Mouse (Mus musculus) heart, embryonic 12.5 days (tissue): Measurements from ENCODE around the gene 4930558K02Rik. TPM values are rescaled to one million over a fixed set of nuclear protein-coding genes. Genes with fewer than 3 reads are reported as not detected.

Source experiments
- ATAC-seq: fragments of 200-750 bp; cut with Nextera tagmentation; 2 replicates; pipeline ENCODE4 v1.8.0; 2017; ENCODE audit warnings: moderate TSS enrichment, moderate library complexity; ENCODE audit not compliant: insufficient number of reproducible peaks, low FRiP score
- H3K27ac ChIP-seq: fragments of 300-500 bp; sonication (generic); 2 replicates; pipeline ENCODE4 v1.5.1; 2016; ENCODE audit warnings: mild to moderate bottlenecking, moderate library complexity; ENCODE audit not compliant: poor library complexity, severe bottlenecking
- H3K27me3 ChIP-seq: fragments of 300-500 bp; sonication (generic); replicated peaks from 2 replicates; pipeline ENCODE4 v1.6.1; 2016; ENCODE audit warnings: mild to moderate bottlenecking, moderate library complexity
- H3K36me3 ChIP-seq: fragments of 300-500 bp; sonication (generic); 2 replicates; pipeline ENCODE4 v1.6.1; 2016; ENCODE audit warnings: mild to moderate bottlenecking, moderate library complexity
- H3K4me1 ChIP-seq: fragments of 300-500 bp; sonication (generic); replicated peaks from 2 replicates; pipeline ENCODE4 v1.6.1; 2016; ENCODE audit warnings: mild to moderate bottlenecking
- H3K4me2 ChIP-seq: fragments of 300-500 bp; sonication (generic); 2 replicates; pipeline ENCODE4 v1.6.1; 2016; ENCODE audit warnings: mild to moderate bottlenecking, moderate library complexity
- H3K4me3 ChIP-seq: fragments of 300-500 bp; sonication (generic); 2 replicates; pipeline ENCODE4 v1.5.1; 2016; ENCODE audit warnings: mild to moderate bottlenecking
- H3K9ac ChIP-seq: fragments of 300-500 bp; sonication (generic); 2 replicates; pipeline ENCODE4 v1.6.1; 2016; ENCODE audit warnings: mild to moderate bottlenecking, moderate library complexity
- H3K9me3 ChIP-seq: fragments of 300-500 bp; sonication (generic); replicated peaks from 2 replicates; pipeline ENCODE4 v1.6.1; 2016; ENCODE audit warnings: mild to moderate bottlenecking, moderate library complexity
- WGBS: fragments of 180-500 bp; shearing (Covaris S2); methylation state at CpG from one replicate; pipeline ENCODE4 v1.1.7; 2016; 5-methylcytosine and 5-hydroxymethylcytosine counted together
- polyA plus RNA-seq: library from polyadenylated mRNA; unstranded; fragments of >200 nt; fragmentation: Nextera tagmentation; extraction: Ambion mirVana; gene quantifications from 2 replicates; pipeline ENCODE4 v1.2.1, GENCODE M21; 2016

Gene 4930558K02Rik
- polyA plus RNA-seq, 1 experiment from 2014 or later = not detected

- WGBS = 35% methylated on average over 7 of the region's 7 CpGs
- Histone ChIP-seq H3K36me3 (no peaks in the 10 kb centered on the region), H3K9ac (no peak overlapping the region), H3K27me3 (no peaks in the 10 kb centered on the region), H3K4me2 (no peak overlapping the region), H3K4me3 (no peak overlapping the region), H3K27ac (no peak overlapping the region), H3K4me1 (peaks cover 16% of the 10 kb centered on the region), H3K9me3 (no peaks in the 10 kb centered on the region)
- ATAC-seq = no peak
Observed at GRCm38 (mm10) chr1:161913648-161913984, 65.8 kb downstream of the 4930558K02Rik start.

DNA sequence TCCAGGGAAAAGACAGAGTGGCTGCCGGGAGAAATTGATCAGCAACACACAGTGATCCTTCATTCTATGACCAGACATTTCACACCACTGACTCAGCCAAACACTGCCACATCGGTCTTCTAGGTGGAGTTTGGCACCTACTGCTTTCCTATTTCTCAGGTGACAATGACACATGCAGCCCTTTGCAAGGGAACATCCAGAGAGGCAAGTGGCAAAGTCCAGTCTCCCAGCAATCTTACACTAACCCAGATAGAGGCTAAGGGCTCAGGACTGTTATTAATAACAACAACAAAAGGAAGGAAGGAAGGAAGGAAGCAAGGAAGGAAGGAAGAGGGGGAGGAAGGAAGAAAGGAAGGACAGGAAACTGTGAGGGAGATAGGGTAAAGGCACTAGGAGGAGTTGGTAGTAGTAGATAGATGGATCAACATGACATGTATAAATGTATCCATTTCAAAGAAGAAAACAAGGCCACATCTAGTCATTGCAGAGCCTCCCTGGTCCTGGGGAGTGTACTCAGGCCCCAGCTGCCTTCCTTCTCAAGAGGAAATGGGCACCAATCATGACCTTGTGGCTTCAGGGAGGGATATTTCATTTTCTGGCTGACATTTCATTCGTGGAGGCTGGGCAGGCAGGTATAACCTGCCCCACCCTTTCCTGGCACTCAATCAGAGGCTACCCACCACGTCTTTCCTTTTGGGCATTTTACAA lies 66.3 kb downstream of the 4930558K02Rik start:
- no peak overlapping the region for H3K9ac ChIP-seq
- no peaks in the 10 kb centered on the region for H3K36me3 ChIP-seq
- WGBS = 51% methylated on average over 4 of the region's 4 CpGs
- no peak overlapping the region for H3K4me3 ChIP-seq
- H3K9me3 ChIP-seq = no peaks in the 10 kb centered on the region
- H3K27ac ChIP-seq = no peak overlapping the region
- H3K4me1 ChIP-seq = peaks cover 16% of the 10 kb centered on the region
- ATAC-seq = no peak
- H3K27me3 ChIP-seq = no peaks in the 10 kb centered on the region
- no peak overlapping the region for H3K4me2 ChIP-seq

- no peak overlapping the region for H3K4me2 ChIP-seq
- no peaks in the 10 kb centered on the region for H3K9me3 ChIP-seq
- no peak overlapping the region for H3K4me3 ChIP-seq
- no peaks in the 10 kb centered on the region for H3K27me3 ChIP-seq
- ATAC-seq = no peak
- H3K4me1 ChIP-seq = peaks cover 17% of the 10 kb centered on the region
- no peaks in the 10 kb centered on the region for H3K36me3 ChIP-seq
- WGBS = 86% methylated on average over 8 of the region's 8 CpGs
- no peak overlapping the region for H3K27ac ChIP-seq
- no peak overlapping the region for H3K9ac ChIP-seq
Observed at GRCm38 (mm10) chr1:161909074-161909473, 70.4 kb downstream of the 4930558K02Rik start.

DNA sequence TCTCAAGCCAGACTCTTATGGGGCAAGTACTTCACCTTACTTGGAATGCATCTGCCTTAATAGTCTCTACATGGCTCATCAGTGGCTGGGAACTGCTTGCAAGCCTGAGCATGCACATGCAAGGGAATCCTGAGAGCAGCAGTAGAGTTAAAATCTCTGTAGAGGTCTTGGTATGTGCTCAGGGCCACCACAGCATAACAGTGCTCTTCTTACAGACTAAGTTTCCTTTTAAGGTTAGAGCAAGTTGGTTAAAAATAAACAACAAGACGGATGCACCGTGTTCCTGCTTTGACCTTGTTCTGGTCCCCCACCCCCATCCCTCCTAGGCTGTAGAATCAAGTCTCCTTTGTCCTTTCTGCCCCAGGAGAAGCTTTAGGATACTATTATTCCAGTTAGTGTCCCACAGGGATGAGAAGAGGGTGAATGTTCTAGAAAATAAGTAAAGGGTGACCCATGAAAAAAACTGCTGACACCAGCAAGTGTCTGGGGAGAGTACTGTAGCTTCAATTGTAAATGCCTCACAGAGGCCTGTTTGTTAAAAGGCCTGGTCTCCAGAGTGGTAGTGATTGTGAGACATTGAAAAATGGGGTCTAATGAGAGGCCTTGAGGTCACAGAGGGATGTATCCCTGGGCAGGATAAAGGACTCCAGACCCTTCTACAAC lies 71.5 kb downstream of the 4930558K02Rik start:
- no peak overlapping the region for H3K9ac ChIP-seq
- no peaks in the 10 kb centered on the region for H3K36me3 ChIP-seq
- no peak overlapping the region for H3K4me2 ChIP-seq
- ATAC-seq = no peak
- H3K27ac ChIP-seq = peak overlapping the region; percentile 20; the same call in 1 of the 2 replicates
- no peak overlapping the region for H3K4me3 ChIP-seq
- WGBS = 5% methylated on average over 2 of the region's 2 CpGs
- H3K4me1 ChIP-seq = peaks cover 8% of the 10 kb centered on the region; the same call in 1 of the 2 replicates
- no peaks in the 10 kb centered on the region for H3K27me3 ChIP-seq
- no peaks in the 10 kb centered on the region for H3K9me3 ChIP-seq

GRCm38 (mm10) chr1:161907111-161907510 lies 72.3 kb downstream of the 4930558K02Rik start:
- Histone ChIP-seq H3K27ac (no peak overlapping the region), H3K9me3 (no peaks in the 10 kb centered on the region), H3K9ac (no peak overlapping the region), H3K4me3 (no peak overlapping the region), H3K4me2 (no peak overlapping the region), H3K4me1 (peaks cover 7% of the 10 kb centered on the region; the same call in 1 of the 2 replicates), H3K36me3 (no peaks in the 10 kb centered on the region), H3K27me3 (no peaks in the 10 kb centered on the region)
- no peak for ATAC-seq
- 85% methylated on average over 4 of the region's 4 CpGs for WGBS

DNA sequence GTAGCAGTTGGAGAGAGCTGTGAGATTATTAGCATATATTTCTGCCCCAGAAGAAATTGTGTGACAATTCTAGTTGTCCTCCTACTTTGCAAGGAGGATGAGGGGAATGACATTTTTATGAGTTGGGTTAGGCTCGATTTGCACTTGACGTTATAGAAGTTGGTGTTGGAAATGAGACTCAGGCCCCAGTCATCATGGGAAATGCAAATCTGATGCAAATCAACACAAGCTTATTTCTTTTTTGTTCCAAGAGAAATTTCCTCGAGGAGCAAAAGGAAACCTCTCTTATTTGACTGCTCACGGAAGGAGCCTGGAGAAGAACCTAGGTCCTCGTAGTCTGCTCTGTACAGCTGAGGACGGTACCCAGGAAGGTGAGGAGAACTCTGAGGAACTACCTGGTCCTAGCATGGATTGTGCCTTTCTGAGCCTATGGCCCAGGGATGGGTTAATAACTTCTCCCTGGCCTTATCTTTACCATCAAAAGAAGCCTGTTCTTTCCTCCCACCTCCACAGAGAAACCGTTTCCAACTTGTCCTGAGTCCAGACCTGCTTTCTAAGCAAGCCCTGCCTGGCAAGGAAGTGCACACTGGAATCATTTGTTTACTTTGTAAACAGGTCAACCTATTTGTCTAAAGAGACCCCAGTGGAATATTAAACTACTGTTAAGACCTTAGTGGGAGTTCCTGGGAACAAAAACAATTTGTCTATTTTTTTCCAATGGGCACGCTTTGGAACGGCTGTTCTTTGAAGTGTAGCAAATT lies 76.6 kb downstream of the 4930558K02Rik start:
- H3K4me3 ChIP-seq = no peak overlapping the region
- no peaks in the 10 kb centered on the region for H3K9me3 ChIP-seq
- no peaks in the 10 kb centered on the region for H3K27me3 ChIP-seq
- H3K9ac ChIP-seq = no peak overlapping the region
- peaks cover 3% of the 10 kb centered on the region; the same call in 1 of the 2 replicates for H3K4me1 ChIP-seq
- 68% methylated on average over 9 of the region's 9 CpGs for WGBS
- no peak overlapping the region for H3K27ac ChIP-seq
- no peaks in the 10 kb centered on the region for H3K36me3 ChIP-seq
- ATAC-seq = no peak
- H3K4me2 ChIP-seq = no peak overlapping the region

- WGBS = 60% methylated on average over 2 of the region's 2 CpGs
- H3K4me1 ChIP-seq = peaks cover 3% of the 10 kb centered on the region; the same call in 1 of the 2 replicates
- no peaks in the 10 kb centered on the region for H3K36me3 ChIP-seq
- ATAC-seq = no peak
- H3K4me3 ChIP-seq = no peak overlapping the region
- H3K9ac ChIP-seq = no peak overlapping the region
- no peak overlapping the region for H3K4me2 ChIP-seq
- H3K27me3 ChIP-seq = no peaks in the 10 kb centered on the region
- H3K27ac ChIP-seq = no peak overlapping the region
- no peaks in the 10 kb centered on the region for H3K9me3 ChIP-seq
Observed at GRCm38 (mm10) chr1:161900129-161900528, 79.3 kb downstream of the 4930558K02Rik start.

DNA sequence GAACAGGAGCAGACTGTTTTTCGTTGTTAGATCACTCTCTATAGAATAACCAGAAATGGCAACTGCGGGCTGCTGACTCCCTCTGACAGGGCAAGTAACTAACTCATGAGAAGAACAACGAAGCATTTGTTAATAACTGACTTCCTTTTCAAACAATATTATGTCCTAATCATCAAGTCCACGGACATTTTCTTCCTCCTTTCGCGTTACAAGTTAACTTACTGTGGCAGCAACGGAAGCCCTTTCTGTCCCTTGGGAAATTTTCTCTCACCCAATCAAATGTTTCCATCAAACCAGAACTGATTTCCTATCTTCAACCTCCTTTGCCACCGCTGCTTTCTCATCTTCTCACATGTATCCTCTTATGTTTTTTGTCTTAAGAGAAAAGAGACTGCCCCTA lies 82.2 kb downstream of the 4930558K02Rik start:
- no peak overlapping the region for H3K9ac ChIP-seq
- H3K27ac ChIP-seq = no peak overlapping the region
- no peaks in the 10 kb centered on the region for H3K27me3 ChIP-seq
- no peak overlapping the region for H3K4me2 ChIP-seq
- ATAC-seq = no peak
- H3K4me1 ChIP-seq = peaks cover 19% of the 10 kb centered on the region
- no peaks in the 10 kb centered on the region for H3K9me3 ChIP-seq
- WGBS = 77% methylated on average over 8 of the region's 8 CpGs
- H3K36me3 ChIP-seq = no peaks in the 10 kb centered on the region
- no peak overlapping the region for H3K4me3 ChIP-seq

GRCm38 (mm10) chr1:161896130-161896529 lies 83.3 kb downstream of the 4930558K02Rik start:
- H3K9me3 ChIP-seq = no peaks in the 10 kb centered on the region
- H3K27ac ChIP-seq = no peak overlapping the region
- peaks cover 19% of the 10 kb centered on the region for H3K4me1 ChIP-seq
- peak; percentile 41; the same call in 1 of the 2 replicates for ATAC-seq
- H3K27me3 ChIP-seq = no peaks in the 10 kb centered on the region
- no peak overlapping the region for H3K4me3 ChIP-seq
- H3K4me2 ChIP-seq = no peak overlapping the region
- H3K9ac ChIP-seq = no peak overlapping the region
- 61% methylated on average over 10 of the region's 10 CpGs for WGBS
- H3K36me3 ChIP-seq = no peaks in the 10 kb centered on the region

GRCm38 (mm10) chr1:161895014-161895413 lies 84.4 kb downstream of the 4930558K02Rik start:
- H3K4me2 ChIP-seq = no peak overlapping the region
- WGBS = 91% methylated on average over 3 of the region's 3 CpGs
- no peak for ATAC-seq
- no peak overlapping the region for H3K4me3 ChIP-seq
- H3K9me3 ChIP-seq = no peaks in the 10 kb centered on the region
- no peaks in the 10 kb centered on the region for H3K36me3 ChIP-seq
- no peaks in the 10 kb centered on the region for H3K27me3 ChIP-seq
- no peak overlapping the region for H3K9ac ChIP-seq
- H3K27ac ChIP-seq = peak overlapping the region; percentile 5; the same call in 1 of the 2 replicates
- peaks cover 19% of the 10 kb centered on the region for H3K4me1 ChIP-seq

- Histone ChIP-seq H3K9ac (no peak overlapping the region), H3K36me3 (no peaks in the 10 kb centered on the region), H3K4me3 (no peak overlapping the region), H3K9me3 (no peaks in the 10 kb centered on the region), H3K27me3 (no peaks in the 10 kb centered on the region), H3K27ac (peak overlapping the region; percentile 60; the same call in 1 of the 2 replicates), H3K4me2 (no peak overlapping the region), H3K4me1 (peaks cover 19% of the 10 kb centered on the region)
- WGBS = 13% methylated on average over 2 of the region's 2 CpGs
- peak; percentile 94 for ATAC-seq
Observed at GRCm38 (mm10) chr1:161894553-161894952, 84.9 kb downstream of the 4930558K02Rik start.
